Mouse (Mus musculus) hindlimb bud, embryonic 11.5 days (tissue): ENCODE results near the gene Sept7.
"Not testable (repeated sequence)": the region's sequence is repeated elsewhere in the genome, so short reads cannot be mapped to it uniquely, and the experiment has no call there.

ENCODE experiments used
- DNase-seq: peaks from one replicate; pipeline ENCODE4 v3.0.0-alpha.2; 2012; ENCODE audit warnings: low read depth, low spot score; ENCODE audit errors: extremely low spot score

The Sept7 gene

GRCm38 (mm10) chr9:25252283-25252726 is at the start of gene Sept7:
Gene Sept7 (plus strand): TSS chr9:25252439.
- peak; percentile 82 for DNase-seq

DNA sequence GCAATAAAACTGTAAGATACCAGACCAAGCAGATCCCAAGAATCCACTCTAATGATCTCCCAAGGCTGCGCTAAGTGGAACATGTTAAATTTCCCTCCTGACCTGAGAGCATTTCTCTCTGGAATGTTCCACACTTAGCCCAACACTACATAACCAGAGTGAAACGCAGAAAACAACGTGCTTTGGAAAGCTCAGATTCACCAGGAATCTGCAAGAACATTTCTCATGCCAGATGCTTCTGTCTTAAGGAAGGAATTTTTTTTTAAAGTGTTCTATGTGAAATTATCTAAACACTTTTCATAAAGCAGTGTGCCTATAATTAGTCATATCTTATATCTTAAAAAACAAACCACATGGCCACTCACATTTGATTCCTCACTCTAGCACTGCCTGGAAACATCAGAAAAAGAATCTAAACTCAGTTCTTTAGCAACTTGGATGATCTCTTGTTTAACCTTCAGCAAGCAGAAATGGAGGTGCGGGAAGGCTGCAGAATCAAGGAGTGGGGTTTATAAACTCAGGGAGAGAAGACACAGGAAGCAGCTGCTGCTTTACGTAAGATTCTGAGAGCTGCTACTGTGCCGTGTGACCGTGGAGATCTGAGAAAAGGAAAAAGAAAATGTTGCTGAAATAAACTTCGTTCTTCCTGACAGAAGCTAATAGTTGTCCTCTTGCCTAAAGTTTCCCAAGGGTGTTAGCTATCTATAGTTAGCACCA is 44.0 kb upstream of the Sept7 start:
- DNase-seq: no peak

DNA sequence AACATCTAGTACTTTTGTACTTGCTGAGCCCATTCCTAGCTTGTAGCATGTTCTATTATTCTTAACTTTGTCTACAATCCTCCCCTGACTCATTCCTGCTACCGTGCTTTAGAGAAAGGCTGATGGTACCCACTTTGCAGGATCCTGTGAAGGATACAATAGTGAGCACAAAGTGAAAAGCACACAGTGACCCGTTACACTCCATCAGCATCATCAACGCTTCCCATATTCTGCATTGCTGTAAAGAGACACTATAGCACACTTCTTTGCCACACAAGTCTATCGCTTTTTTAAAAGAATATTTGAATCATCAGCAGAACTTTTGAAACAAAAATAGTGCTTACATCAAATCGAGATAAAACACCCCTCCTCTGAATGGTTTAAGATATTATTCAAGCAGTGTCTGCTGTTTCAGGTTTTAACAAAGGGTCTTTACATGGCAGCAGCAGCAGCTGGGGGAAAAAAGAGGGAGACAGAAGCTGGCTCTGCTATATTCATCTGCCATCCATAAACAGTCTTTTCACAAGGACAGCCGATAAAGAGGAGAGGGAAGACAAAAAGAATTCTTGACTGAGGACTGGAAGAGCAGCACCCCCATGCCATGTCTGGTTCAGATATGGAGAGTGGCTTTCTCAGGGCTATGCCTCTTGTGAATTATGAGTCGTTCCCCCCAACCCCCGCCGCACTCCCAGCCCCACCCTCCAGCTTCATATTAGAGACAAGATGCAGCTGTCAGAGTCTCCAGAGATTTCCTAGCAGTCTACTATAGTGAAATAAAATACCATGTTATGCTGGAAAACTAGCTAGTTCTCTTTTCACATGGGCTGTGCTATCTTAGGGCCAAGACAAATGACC is 39.7 kb upstream of the Sept7 start:
- no peak for DNase-seq

DNA sequence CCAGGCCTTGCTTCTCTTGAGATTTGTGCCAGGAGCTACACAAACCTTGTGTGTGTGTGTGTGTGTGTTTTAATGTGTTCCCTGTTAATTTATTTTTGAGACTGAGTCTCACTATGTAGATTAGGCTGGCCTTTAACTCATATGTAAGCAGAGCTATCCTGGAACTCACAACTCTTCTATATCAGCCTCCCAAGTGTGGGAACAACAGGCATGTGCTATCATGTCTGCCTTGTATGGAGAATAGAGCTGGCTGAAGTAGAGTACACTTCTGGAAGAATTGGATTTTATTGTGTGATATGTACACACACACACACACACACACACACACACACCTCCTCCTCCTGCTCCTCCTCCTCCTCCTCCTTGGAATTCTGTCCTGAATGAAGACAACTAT is 39.1 kb upstream of the Sept7 start:
- no peak for DNase-seq

- DNase-seq: no peak
Observed at GRCm38 (mm10) chr9:25215411-25215810, 36.8 kb upstream of the Sept7 start.

DNA sequence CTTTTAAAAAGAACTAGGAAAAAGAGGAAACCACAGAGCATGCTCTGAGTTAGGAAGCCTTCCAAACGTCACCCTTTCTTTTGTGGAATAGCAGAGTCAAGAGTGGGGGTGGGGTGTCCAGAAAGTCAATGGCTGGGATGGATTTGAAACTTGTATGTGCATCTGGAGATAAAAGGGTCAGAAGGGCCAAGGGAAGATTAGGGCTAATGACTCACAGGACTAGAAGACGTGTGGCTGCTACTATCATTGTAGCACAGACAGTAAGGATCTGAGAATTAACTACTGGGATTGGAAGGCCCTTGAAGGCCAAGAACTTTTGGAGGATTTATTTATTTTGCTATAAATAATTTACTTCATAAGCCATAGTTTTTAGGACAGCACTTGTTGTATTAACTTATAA is 36.0 kb upstream of the Sept7 start:
- DNase-seq: no peak

GRCm38 (mm10) chr9:25218954-25219353 is 33.3 kb upstream of the Sept7 start:
- DNase-seq: no peak

- no peak for DNase-seq
Observed at GRCm38 (mm10) chr9:25219882-25220281, 32.4 kb upstream of the Sept7 start.

DNA sequence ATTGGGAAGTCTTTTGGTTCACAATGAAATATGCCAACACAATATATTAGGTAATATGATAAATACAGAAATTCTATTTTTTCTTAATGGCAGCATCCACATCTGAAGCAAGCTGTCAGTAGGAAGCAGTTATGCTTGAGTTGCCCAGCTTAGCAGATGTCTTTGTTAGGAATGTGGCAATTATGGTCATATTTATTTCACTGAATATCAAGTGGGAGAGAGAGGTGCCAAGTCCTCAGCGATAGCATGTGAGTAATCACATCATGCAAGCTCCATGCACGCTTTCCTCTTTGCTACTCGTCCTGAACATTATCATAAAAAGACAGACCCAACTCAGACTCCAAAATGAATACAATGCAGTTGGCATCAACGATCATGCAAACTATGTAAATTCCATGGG is 27.3 kb upstream of the Sept7 start:
- no peak for DNase-seq

DNA sequence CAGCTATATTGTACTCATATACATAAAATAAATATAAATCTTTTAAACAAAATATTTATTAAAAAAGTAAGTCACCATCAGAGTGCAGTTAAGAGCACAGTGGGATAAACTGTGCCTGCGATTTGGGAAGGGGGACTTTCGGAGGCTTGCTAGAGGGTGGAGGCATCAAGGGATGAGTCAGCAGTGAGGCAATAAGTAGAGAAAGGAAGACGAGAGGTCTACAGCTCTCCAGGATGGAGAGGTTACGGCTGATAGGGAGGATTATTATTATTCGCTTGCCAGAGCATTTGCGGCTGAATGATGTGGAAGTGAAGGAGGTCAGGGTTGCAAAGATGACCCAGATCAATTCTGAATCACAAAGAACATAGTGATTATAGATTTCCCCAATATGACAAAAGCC is 22.5 kb upstream of the Sept7 start:
- no peak for DNase-seq

- DNase-seq: no peak
Observed at GRCm38 (mm10) chr9:25230213-25231039, 21.8 kb upstream of the Sept7 start.

GRCm38 (mm10) chr9:25241065-25241464 is 11.2 kb upstream of the Sept7 start:
- DNase-seq: no peak

- not testable (repeated sequence) for DNase-seq
Observed at GRCm38 (mm10) chr9:25241783-25242182, 10.5 kb upstream of the Sept7 start.

DNA sequence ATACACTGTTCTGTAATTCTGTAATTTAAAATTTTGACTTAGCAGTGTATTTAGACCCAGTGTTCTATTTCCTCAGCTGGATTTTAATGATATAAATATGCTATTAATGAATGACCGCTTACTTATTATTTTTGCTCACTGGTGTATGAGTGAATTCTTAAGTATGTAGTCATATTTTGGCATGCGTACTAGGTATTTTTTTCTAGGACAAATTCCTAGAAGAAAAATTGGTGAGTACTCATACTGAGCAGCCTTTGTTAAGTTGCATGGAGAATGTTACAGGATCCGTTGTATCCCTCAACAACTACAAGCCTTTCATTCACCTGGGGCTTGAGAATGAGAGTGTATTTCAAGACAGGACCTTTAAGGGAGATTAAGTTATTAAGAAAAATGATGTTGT is 10.0 kb upstream of the Sept7 start:
- no peak for DNase-seq

DNA sequence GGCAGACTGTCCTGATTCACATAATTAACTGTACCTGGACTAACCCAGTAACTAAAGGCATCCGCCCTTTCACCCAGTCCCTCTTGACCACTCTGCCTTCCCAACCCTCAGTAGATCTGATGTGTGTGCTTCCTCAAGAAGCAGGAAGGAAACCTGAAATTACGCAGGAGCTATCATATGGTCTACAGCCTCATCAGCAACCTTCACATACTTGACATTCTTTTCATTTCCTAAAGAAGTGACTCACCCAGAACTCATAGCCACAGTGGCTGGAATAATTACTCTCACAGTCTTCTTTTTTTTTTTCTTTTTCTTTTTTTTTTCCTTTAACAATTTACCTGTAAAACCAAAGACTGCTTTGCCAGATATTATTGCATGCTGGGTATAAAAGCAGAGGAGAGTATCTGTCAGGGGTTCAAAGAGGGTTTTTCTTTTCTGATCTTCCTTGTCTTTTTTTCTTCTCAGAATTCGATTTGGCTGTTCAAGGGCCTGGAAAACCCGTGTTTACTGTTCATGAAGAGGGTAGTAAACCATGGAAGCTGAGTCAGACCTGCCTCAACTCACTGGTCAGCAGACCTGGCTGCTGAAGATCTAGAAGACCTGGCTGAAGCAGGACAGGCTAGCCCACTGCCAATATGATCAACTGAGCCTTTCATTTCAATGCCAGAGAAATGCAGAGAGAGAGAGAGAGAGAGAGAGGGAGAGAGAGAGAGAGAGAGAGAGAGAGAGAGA is 8.1 kb upstream of the Sept7 start:
- no peak for DNase-seq

DNA sequence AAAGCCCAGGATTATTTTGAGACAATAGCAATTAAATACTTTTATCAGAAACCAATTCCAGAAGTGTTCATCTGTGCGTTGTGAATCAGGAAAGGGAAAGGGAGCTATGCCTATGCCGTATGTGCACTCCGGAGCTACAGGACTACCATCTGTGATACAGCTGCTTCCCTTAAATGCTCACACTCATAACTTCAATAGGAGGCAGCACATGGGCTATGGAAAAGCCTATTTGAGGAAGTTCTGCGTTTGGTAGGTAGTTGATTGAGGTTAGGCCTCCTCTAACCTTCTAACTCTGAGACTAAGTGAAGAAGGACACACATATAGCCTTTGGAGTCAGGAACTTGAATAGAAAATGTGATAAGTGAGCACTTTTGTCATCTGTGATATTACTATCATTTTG is 7.1 kb upstream of the Sept7 start:
- DNase-seq: no peak

DNA sequence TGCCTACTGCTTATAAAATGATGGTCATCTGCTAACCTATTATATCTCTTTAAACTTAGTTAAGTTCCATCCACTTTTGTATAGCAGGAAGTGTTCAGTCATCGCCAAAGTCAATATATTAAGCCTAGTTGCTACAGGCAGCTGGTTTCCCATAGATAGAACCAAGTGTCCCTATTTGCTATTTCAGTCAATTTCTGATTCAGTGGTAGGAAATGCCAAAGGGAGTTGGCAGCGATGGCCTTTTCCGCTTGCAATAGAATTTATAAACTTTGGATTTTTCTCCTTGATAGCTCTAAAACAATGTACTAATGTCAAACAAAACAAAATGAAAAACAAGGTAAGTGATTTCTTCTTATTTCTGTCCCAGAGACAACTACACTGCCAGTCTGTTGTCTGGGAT is 5.7 kb upstream of the Sept7 start:
- DNase-seq: no peak

DNA sequence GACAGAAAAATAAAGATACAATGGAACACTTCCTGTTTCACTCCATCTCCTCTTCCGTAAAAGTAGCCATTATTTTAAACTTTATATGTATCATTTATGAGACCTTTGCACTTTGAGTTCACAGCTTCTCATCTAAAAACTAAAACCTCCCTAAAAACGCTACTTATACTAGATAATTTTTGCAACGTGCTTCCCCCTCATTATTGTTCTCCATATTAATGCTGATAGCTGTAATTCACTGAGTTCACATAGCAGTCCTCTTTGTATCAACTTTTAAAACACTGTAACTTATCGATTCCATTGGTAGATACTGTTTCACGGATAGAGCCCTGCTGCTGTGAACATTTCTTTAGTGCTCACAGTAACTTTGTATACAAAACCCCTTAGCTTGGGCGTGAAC is 1.1 kb upstream of the Sept7 start:
- DNase-seq: peak; percentile 12

DNA sequence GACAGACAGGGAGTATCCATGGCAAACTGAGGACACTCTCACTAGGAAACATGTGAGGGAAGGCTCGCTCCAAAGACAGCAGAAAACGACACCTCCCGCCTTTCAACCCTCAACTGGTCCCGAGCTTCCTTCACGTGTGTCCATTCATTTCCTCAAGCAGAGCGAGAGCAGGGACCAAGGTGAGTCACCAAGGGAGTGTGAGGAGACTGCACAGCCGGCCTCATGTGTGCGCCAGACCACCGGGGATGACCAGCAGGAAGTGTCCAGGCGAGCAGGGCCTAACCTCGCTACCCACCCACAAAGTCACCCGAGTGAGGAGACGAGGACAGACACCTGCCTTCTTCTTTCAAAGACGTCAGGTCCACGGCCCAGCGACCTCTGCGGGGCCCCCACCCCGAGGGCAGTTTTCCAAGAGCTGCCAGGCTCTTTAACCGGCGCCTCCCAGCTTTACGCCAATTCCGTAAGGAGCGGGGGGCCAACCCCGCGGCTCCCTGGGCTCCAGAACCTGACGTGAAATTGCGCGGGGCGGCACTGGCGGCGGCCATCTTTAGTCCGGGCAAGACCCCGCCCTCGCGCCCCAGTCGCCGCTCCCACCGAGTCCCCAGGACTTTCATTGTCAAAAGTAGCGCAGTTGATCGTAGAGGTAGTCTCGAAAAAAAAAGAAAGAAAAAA is 492 bp upstream of the Sept7 start:
- peak; percentile 54 for DNase-seq

DNA sequence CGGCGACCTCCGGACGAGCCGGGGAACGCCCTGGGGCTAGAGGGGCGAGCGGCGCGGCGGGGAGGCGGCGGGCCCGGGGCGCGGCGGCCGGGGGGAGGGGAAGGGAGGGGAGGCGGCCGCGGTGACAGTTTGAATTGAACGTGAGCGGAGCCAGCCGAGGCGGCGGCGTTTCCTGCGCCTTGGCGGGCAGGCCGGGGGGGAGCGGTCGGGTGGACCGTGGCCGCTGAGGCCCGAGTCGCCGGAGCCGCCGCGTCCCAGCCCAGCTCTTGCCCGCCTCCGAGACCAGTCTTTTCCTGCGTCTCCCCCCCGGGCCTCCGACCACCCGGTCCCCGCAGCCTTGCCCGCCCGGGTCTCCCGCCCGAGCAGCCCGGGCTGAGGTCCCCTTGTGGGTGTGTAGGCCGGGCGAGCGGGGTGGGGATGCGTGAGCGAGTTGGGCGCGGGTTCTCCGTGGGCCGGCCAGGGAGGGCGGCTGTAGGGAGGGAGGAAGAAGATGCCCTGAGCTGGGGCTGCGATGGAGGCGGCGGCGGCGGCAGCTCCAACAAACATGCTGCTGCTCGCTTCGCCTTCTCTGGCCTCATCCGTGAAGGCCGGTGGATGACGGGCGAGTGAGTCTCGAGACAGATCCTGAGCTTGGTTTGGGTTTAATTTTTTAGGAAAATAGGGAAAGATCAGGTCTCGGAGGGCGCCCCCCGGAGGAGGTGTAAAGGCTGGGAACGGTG is 679 bp downstream of the Sept7 start:
- no peak for DNase-seq
